Mouse (Mus musculus) G1E (cell line): ENCODE results near the gene Swsap1.

Source experiments
- CTCF ChIP-seq: IDR thresholded peaks from 2 replicates; pipeline ENCODE4 v1.5.1; 2012; ENCODE audit warnings: low read depth, low read length, inconsistent platforms, mixed read lengths
- GATA1 ChIP-seq: IDR thresholded peaks from 2 replicates; pipeline ENCODE4 v1.6.1; 2012; ENCODE audit warnings: borderline replicate concordance, low read length, inconsistent platforms, mixed read lengths

- TF ChIP-seq CTCF: no peak
- TF ChIP-seq GATA1: no peak
Measured at GRCm38 (mm10) chr9:21960135-21960534, 4.6 kb downstream of the Swsap1 start.
